Mouse (Mus musculus) thymus, postnatal 0 days (tissue): ENCODE measurements around the gene Gpr108. TPM values are rescaled to one million over a fixed set of nuclear protein-coding genes. Genes with fewer than 3 reads are reported as not detected.

Experiments
- DNase-seq: peaks from one replicate; pipeline ENCODE4 v3.0.0-alpha.2; 2015; ENCODE audit warnings: low spot score
- polyA plus RNA-seq: library from polyadenylated mRNA; unstranded; fragments of >200 nt; fragmentation: Nextera tagmentation; extraction: Ambion mirVana; gene quantifications from 2 replicates; pipeline ENCODE4 v1.2.1, GENCODE M21; 2015

The Gpr108 gene
- polyA plus RNA-seq, 1 experiment from 2014 or later: 37.3 TPM

GRCm38 (mm10) chr17:57246663-57247392, 1.4 kb downstream of the Gpr108 start:
- DNase-seq: no peak

- DNase-seq: no peak
Observed at GRCm38 (mm10) chr17:57245311-57245929, 2.8 kb downstream of the Gpr108 start.

- no peak for DNase-seq
Observed at GRCm38 (mm10) chr17:57243650-57244370, 4.4 kb downstream of the Gpr108 start.

- no peak for DNase-seq
Observed at GRCm38 (mm10) chr17:57237181-57237580, 11.1 kb downstream of the Gpr108 start.

GRCm38 (mm10) chr17:57235803-57236202, 12.4 kb downstream of the Gpr108 start:
- DNase-seq: no peak

- no peak for DNase-seq
Observed at GRCm38 (mm10) chr17:57234254-57234928, 13.9 kb downstream of the Gpr108 start.

- no peak for DNase-seq
Observed at GRCm38 (mm10) chr17:57233038-57233437, 15.2 kb downstream of the Gpr108 start.

GRCm38 (mm10) chr17:57232200-57232599, 16.0 kb downstream of the Gpr108 start:
- DNase-seq: no peak

GRCm38 (mm10) chr17:57231321-57231771, 16.9 kb downstream of the Gpr108 start:
- DNase-seq: no peak

GRCm38 (mm10) chr17:57230728-57231125, 17.5 kb downstream of the Gpr108 start:
- no peak for DNase-seq

GRCm38 (mm10) chr17:57229851-57230727, 18.2 kb downstream of the Gpr108 start:
- no peak for DNase-seq

- no peak for DNase-seq
Observed at GRCm38 (mm10) chr17:57228873-57229272, 19.4 kb downstream of the Gpr108 start.

- no peak for DNase-seq
Observed at GRCm38 (mm10) chr17:57228014-57228413, 20.2 kb downstream of the Gpr108 start, which contains the start of gene C3. Gene C3 (minus strand): TSS chr17:57228136.

- DNase-seq: no peak
Observed at GRCm38 (mm10) chr17:57227468-57227867, 20.8 kb downstream of the Gpr108 start.

GRCm38 (mm10) chr17:57223313-57223712, 24.9 kb downstream of the Gpr108 start:
- no peak for DNase-seq

- no peak for DNase-seq
Observed at GRCm38 (mm10) chr17:57221911-57222310, 26.3 kb downstream of the Gpr108 start.

- DNase-seq: peak; percentile 40
Observed at GRCm38 (mm10) chr17:57219884-57220207, 28.4 kb downstream of the Gpr108 start.

- DNase-seq: peak; percentile 70
Observed at GRCm38 (mm10) chr17:57219167-57219883, 28.9 kb downstream of the Gpr108 start.

- DNase-seq: no peak
Observed at GRCm38 (mm10) chr17:57218335-57218900, 29.8 kb downstream of the Gpr108 start.
